Mouse (Mus musculus) spleen, adult 2 months (tissue): ENCODE measurements around the gene Olfr113.

Experiments
- CTCF ChIP-seq: fragments of 200-500 bp; IDR thresholded peaks from 2 replicates; pipeline ENCODE4 v1.5.1; 2011; ENCODE audit warnings: mild to moderate bottlenecking, inconsistent platforms; ENCODE audit not compliant: insufficient read depth, insufficient read length, insufficient replicate concordance; ENCODE audit errors: extremely low read depth
- POLR2A ChIP-seq: fragments of 200-500 bp; IDR thresholded peaks from 2 replicates; pipeline ENCODE4 v1.6.1; 2011; ENCODE audit warnings: low read depth, low read length, inconsistent platforms

DNA sequence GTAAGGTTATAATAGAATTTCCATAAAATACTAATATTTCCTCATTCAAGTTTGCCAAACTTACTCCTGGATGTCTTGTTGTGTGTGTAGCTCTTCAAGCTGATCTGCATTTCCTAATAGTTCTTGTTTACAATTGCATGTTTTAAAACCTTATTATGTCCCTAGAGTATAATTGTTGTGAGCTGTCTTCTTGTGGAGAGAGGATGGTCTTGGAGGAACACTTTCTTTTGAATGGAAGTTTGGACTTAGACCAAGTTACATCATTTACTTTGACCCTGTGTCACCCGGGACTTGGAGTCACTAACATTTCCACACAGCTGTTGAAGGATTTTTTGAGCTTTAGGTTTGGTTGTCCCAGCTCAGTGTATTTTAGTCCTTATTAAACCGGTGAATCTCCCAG, 49.5 kb upstream of the Olfr113 start, which contains the start of the genes Olfr115 and Olfr116:
- TF ChIP-seq POLR2A (no peak), CTCF (no peak)
